Mouse (Mus musculus) forebrain, embryonic 12.5 days (tissue): ENCODE results near the gene Pax6. TPM values are rescaled to one million over a fixed set of nuclear protein-coding genes. Genes with fewer than 3 reads are reported as not detected.

Experiments
- ATAC-seq: fragments of 200-750 bp; cut with Nextera tagmentation; 2 replicates; pipeline ENCODE4 v1.8.0; 2017; ENCODE audit warnings: moderate TSS enrichment; ENCODE audit not compliant: low FRiP score
- H3K27ac ChIP-seq: fragments of 300-500 bp; sonication (generic); 2 replicates; pipeline ENCODE4 v1.5.1; 2016; ENCODE audit warnings: mild to moderate bottlenecking
- H3K27me3 ChIP-seq: fragments of 300-500 bp; sonication (generic); 2 replicates; pipeline ENCODE4 v1.6.1; 2016; ENCODE audit warnings: mild to moderate bottlenecking
- H3K36me3 ChIP-seq: fragments of 300-500 bp; sonication (generic); replicated peaks from 2 replicates; pipeline ENCODE4 v1.6.1; 2016; ENCODE audit warnings: mild to moderate bottlenecking
- H3K4me1 ChIP-seq: fragments of 300-500 bp; sonication (generic); 2 replicates; pipeline ENCODE4 v1.6.1; 2016
- H3K4me2 ChIP-seq: fragments of 300-500 bp; sonication (generic); 2 replicates; pipeline ENCODE4 v1.6.1; 2016; ENCODE audit warnings: mild to moderate bottlenecking, moderate library complexity
- H3K4me3 ChIP-seq: fragments of 300-500 bp; sonication (generic); replicated peaks from 2 replicates; pipeline ENCODE4 v1.5.1; 2016; ENCODE audit warnings: mild to moderate bottlenecking
- H3K9ac ChIP-seq: fragments of 300-500 bp; sonication (generic); 2 replicates; pipeline ENCODE4 v1.6.1; 2016; ENCODE audit warnings: mild to moderate bottlenecking
- H3K9me3 ChIP-seq: fragments of 300-500 bp; sonication (generic); 2 replicates; pipeline ENCODE4 v1.6.1; 2016
- WGBS: fragments of 180-500 bp; shearing (Covaris S2); methylation state at CpG from one replicate; pipeline ENCODE4 v1.1.7; 2016; 5-methylcytosine and 5-hydroxymethylcytosine counted together
- polyA plus RNA-seq: library from polyadenylated mRNA; unstranded; fragments of >200 nt; fragmentation: Nextera tagmentation; extraction: Ambion mirVana; gene quantifications from 2 replicates; pipeline ENCODE4 v1.2.1, GENCODE M21; 2016

The Pax6 gene
- polyA plus RNA-seq, 1 experiment from 2014 or later, result 111 TPM

GRCm38 (mm10) chr2:105665491-105666250 lies 3.0 kb upstream of the Pax6 start:
- Histone ChIP-seq H3K4me2 (no peak overlapping the region), H3K27me3 (peaks cover 97% of the 10 kb centered on the region), H3K9ac (no peak overlapping the region), H3K9me3 (no peaks in the 10 kb centered on the region), H3K27ac (no peak overlapping the region), H3K36me3 (no peaks in the 10 kb centered on the region), H3K4me1 (peaks cover 52% of the 10 kb centered on the region), H3K4me3 (no peak overlapping the region)
- ATAC-seq, result no peak
- WGBS, result 27% methylated on average over 5 of the region's 5 CpGs

- Histone ChIP-seq H3K4me3 (no peak overlapping the region; the same call in 1 of the 2 replicates), H3K4me1 (peaks cover 46% of the 10 kb centered on the region), H3K27me3 (peaks cover 98% of the 10 kb centered on the region), H3K36me3 (no peaks in the 10 kb centered on the region), H3K27ac (no peak overlapping the region), H3K4me2 (0 out of 2 replicates have a peak overlapping the region, but pooled peaks have one; percentile 73), H3K9me3 (no peaks in the 10 kb centered on the region), H3K9ac (no peak overlapping the region)
- WGBS, result 21% methylated on average over 6 of the region's 6 CpGs
- no peak for ATAC-seq
Measured at GRCm38 (mm10) chr2:105666331-105666730, 2.4 kb upstream of the Pax6 start.

GRCm38 (mm10) chr2:105666763-105667625 lies 1.7 kb upstream of the Pax6 start:
- no peak for ATAC-seq
- Histone ChIP-seq H3K9ac (0 out of 2 replicates have a peak overlapping the region, but pooled peaks have one; percentile 26), H3K4me2 (peak overlapping the region; percentile 73), H3K4me3 (peak overlapping the region; percentile 80), H3K27ac (no peak overlapping the region), H3K9me3 (no peaks in the 10 kb centered on the region), H3K36me3 (no peaks in the 10 kb centered on the region), H3K4me1 (peaks cover 45% of the 10 kb centered on the region), H3K27me3 (peaks cover 97% of the 10 kb centered on the region)
- 6% methylated on average over 41 of the region's 41 CpGs for WGBS

GRCm38 (mm10) chr2:105667626-105667950 lies 1.1 kb upstream of the Pax6 start:
- peak overlapping the region; percentile 80 for H3K4me3 ChIP-seq
- no peaks in the 10 kb centered on the region for H3K9me3 ChIP-seq
- no peaks in the 10 kb centered on the region for H3K36me3 ChIP-seq
- 2% methylated on average over 11 of the region's 11 CpGs for WGBS
- no peak overlapping the region for H3K27ac ChIP-seq
- ATAC-seq, result peak; percentile 15; the same call in 1 of the 2 replicates
- H3K4me1 ChIP-seq, result peaks cover 47% of the 10 kb centered on the region
- H3K27me3 ChIP-seq, result peaks cover 93% of the 10 kb centered on the region
- no peak overlapping the region for H3K9ac ChIP-seq
- H3K4me2 ChIP-seq, result peak overlapping the region; percentile 73

GRCm38 (mm10) chr2:105669371-105669861 lies 716 bp downstream of the Pax6 start:
- Histone ChIP-seq H3K9me3 (no peaks in the 10 kb centered on the region), H3K27ac (peak overlapping the region; percentile 96), H3K9ac (peak overlapping the region; percentile 97), H3K36me3 (no peaks in the 10 kb centered on the region), H3K4me2 (peak overlapping the region; percentile 73), H3K4me1 (peaks cover 58% of the 10 kb centered on the region), H3K4me3 (peak overlapping the region; percentile 80), H3K27me3 (peaks cover 93% of the 10 kb centered on the region)
- under 1% methylated on average over 35 of the region's 35 CpGs for WGBS
- ATAC-seq, result no peak

GRCm38 (mm10) chr2:105669881-105670730 lies 1.4 kb downstream of the Pax6 start:
- Histone ChIP-seq H3K9ac (peak overlapping the region; percentile 97), H3K4me1 (peaks cover 65% of the 10 kb centered on the region), H3K4me3 (peak overlapping the region; percentile 80), H3K27ac (peak overlapping the region; percentile 96), H3K36me3 (no peaks in the 10 kb centered on the region), H3K27me3 (peaks cover 92% of the 10 kb centered on the region), H3K4me2 (peak overlapping the region; percentile 73), H3K9me3 (no peaks in the 10 kb centered on the region)
- 2% methylated on average over 29 of the region's 29 CpGs for WGBS
- ATAC-seq, result no peak

GRCm38 (mm10) chr2:105670731-105671095 lies 2.0 kb downstream of the Pax6 start:
- WGBS, result 4% methylated on average over 6 of the region's 6 CpGs
- H3K36me3 ChIP-seq, result no peaks in the 10 kb centered on the region
- no peak for ATAC-seq
- H3K4me3 ChIP-seq, result peak overlapping the region; percentile 80
- H3K4me1 ChIP-seq, result peaks cover 70% of the 10 kb centered on the region
- H3K27me3 ChIP-seq, result peaks cover 86% of the 10 kb centered on the region
- peak overlapping the region; percentile 96 for H3K27ac ChIP-seq
- no peaks in the 10 kb centered on the region for H3K9me3 ChIP-seq
- peak overlapping the region; percentile 73 for H3K4me2 ChIP-seq
- peak overlapping the region; percentile 97 for H3K9ac ChIP-seq

- ATAC-seq, result no peak
- Histone ChIP-seq H3K4me2 (peak overlapping the region; percentile 73), H3K4me1 (peaks cover 74% of the 10 kb centered on the region), H3K4me3 (peak overlapping the region; percentile 80), H3K9ac (peak overlapping the region; percentile 97), H3K9me3 (no peaks in the 10 kb centered on the region), H3K27me3 (peaks cover 81% of the 10 kb centered on the region), H3K27ac (peak overlapping the region; percentile 96), H3K36me3 (no peaks in the 10 kb centered on the region)
- WGBS, result 3% methylated on average over 9 of the region's 9 CpGs
Measured at GRCm38 (mm10) chr2:105671116-105671797, 2.6 kb downstream of the Pax6 start.

GRCm38 (mm10) chr2:105671798-105672595 lies 3.3 kb downstream of the Pax6 start:
- WGBS, result 3% methylated on average over 25 of the region's 25 CpGs
- Histone ChIP-seq H3K9ac (peak overlapping the region; percentile 97), H3K4me3 (peak overlapping the region; percentile 80), H3K4me2 (peak overlapping the region; percentile 73), H3K4me1 (peaks cover 75% of the 10 kb centered on the region), H3K36me3 (no peaks in the 10 kb centered on the region), H3K9me3 (no peaks in the 10 kb centered on the region), H3K27me3 (peaks cover 73% of the 10 kb centered on the region), H3K27ac (peak overlapping the region; percentile 96)
- ATAC-seq, result no peak

- H3K27ac ChIP-seq, result peak overlapping the region; percentile 96
- H3K27me3 ChIP-seq, result peaks cover 68% of the 10 kb centered on the region
- H3K9ac ChIP-seq, result peak overlapping the region; percentile 97
- H3K4me3 ChIP-seq, result peak overlapping the region; percentile 80
- peaks cover 69% of the 10 kb centered on the region for H3K4me1 ChIP-seq
- no peaks in the 10 kb centered on the region for H3K9me3 ChIP-seq
- H3K4me2 ChIP-seq, result peak overlapping the region; percentile 73
- H3K36me3 ChIP-seq, result no peaks in the 10 kb centered on the region
- WGBS, result 1% methylated on average over 16 of the region's 16 CpGs
- no peak for ATAC-seq
Measured at GRCm38 (mm10) chr2:105672596-105672960, 3.9 kb downstream of the Pax6 start.

- Histone ChIP-seq H3K9me3 (no peaks in the 10 kb centered on the region), H3K4me3 (peak overlapping the region; percentile 80), H3K4me2 (peak overlapping the region; percentile 73), H3K27ac (peak overlapping the region; percentile 96), H3K27me3 (peaks cover 68% of the 10 kb centered on the region), H3K4me1 (peaks cover 64% of the 10 kb centered on the region), H3K36me3 (no peaks in the 10 kb centered on the region), H3K9ac (peak overlapping the region; percentile 97)
- ATAC-seq, result peak; percentile 6; the same call in 1 of the 2 replicates
- 0% methylated on average over 6 of the region's 6 CpGs for WGBS
Measured at GRCm38 (mm10) chr2:105673054-105673453, 4.4 kb downstream of the Pax6 start.
